Mouse (Mus musculus) spleen, adult 18-20 months (tissue): Measurements from ENCODE around the gene Pdss1.
A peak's percentile ranks its signal among the peaks of the same experiment; 100 is the strongest.
"Not testable (repeated sequence)": the region's sequence is repeated elsewhere in the genome, so short reads cannot be mapped to it uniquely, and the experiment has no call there.

Experiments used
- DNase-seq, 2 experiments: peaks; one replicate each; pipeline ENCODE4 v3.0.0; 2022; ENCODE audit warnings: mixed read lengths in 2 of 2

Gene Pdss1

GRCm38 (mm10) chr2:22895282-22896273, at the start of gene Pdss1:
Gene Pdss1 (plus strand): TSS chr2:22895522.
- peak; percentile 74 to 78 for DNase-seq

DNA sequence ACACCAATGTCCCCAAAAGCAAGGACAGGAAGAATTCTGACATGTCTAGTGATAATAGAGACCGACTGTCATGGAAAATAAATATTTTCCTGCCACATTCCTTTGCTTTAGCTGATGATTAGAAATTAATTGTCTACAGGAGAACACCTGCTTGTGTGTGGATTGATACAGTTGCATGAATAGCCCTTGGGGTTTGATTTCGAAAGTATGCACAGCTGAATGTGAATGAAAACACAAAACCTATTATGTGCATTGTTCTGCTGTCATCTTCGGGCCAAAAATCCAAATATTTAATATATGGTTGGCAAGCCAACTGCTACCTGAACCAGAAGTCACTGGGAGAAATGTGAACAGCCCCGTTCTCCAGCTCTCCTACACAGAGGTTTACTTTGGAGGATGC, 43.4 kb upstream of the Pdss1 start:
- no peak for DNase-seq

- DNase-seq = no peak
These were observed 37.8 kb upstream of the Pdss1 start for GRCm38 (mm10) chr2:22857501-22857900.

GRCm38 (mm10) chr2:22862194-22862593, 33.1 kb upstream of the Pdss1 start:
- no peak for DNase-seq

DNA sequence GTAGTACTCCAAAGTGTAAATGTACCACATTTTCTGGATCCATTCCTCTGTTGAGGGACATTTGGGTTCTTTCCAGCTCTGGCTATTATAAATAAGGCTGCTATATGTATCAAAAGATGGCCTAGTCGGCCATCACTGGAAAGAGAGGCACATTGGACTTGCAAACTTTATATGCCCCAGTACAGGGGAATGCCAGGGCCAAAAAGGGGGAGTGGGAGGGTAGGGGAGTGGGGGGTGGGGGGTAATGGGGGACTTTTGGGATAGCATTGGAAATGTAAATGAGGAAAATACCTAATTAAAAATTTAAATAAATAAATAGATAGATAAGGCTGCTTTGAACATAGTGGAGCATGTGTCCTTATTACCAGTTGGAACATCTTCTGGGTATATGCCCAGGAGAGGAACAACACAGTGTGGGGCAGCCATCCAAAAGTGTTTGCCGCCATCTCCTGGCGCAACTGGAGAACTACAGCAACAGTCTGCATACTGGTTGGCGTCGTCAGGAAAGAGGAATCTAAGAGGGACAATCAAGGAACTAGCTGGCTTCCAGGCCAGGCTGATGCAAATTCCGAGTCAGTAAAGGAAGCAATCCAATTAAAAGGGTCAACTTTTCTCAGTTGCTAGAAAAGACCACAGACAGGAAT, 30.8 kb upstream of the Pdss1 start:
- peak; percentile 31 to 59 for DNase-seq

GRCm38 (mm10) chr2:22865818-22866217, 29.5 kb upstream of the Pdss1 start:
- DNase-seq = no peak

GRCm38 (mm10) chr2:22866894-22867424, 28.4 kb upstream of the Pdss1 start:
- no peak for DNase-seq

DNA sequence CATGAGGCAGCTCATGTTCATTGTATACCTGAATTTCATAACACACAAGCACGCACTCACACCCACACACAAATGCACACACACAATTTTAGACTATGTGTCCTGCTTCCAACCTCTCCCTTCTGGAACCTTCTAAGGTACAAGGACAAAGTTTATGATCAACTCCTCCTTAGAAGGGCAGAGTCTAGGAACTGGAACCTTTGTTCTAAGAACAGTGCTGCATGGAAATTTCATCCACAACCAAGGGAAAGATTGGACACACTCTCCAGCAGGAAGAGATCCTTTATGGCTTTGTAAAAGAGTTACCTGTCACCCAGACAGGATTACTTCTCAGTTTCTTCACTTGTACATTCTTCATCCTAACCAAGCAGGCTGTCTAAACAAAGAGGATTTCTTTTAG, 22.2 kb upstream of the Pdss1 start:
- DNase-seq = no peak

- DNase-seq = no peak
These were observed 20.7 kb upstream of the Pdss1 start for GRCm38 (mm10) chr2:22874628-22875027.

DNA sequence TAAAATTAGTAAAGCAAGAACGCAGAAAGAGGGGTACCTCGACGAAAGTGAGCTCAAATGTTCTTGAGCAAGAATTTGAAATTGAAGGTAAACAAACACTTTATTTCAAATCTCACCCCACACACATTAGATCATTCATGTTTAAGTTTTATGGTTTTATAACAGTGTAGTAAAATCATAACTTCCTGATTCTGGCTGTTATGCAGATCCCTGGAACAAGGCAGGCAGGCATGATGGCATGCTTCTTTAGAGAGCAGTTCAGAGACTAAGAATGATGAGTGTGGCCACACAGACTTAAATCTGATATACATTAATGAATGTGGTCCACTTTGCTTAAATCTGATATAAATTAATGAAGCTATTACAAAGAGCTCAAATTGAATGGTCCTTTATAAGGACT, 18.7 kb upstream of the Pdss1 start:
- no peak for DNase-seq

DNA sequence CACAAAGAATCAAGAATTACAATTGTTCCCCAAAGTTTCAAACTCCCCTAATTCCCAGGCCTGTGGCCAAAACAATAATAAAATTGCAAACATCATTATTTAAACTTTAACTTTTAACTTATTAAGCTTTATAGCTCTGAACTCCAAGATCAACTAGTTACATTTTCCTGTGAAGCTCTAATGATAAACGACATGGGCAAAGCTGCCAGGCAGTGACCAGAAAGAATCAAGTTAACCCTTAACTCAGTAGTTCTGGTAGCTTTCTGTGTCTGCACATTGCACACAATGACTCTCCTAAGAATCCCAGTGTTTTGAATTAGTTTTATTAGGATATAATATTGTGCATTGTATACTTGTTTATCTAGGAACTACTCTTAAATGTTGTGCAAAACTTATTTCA, 16.5 kb upstream of the Pdss1 start:
- no peak for DNase-seq

DNA sequence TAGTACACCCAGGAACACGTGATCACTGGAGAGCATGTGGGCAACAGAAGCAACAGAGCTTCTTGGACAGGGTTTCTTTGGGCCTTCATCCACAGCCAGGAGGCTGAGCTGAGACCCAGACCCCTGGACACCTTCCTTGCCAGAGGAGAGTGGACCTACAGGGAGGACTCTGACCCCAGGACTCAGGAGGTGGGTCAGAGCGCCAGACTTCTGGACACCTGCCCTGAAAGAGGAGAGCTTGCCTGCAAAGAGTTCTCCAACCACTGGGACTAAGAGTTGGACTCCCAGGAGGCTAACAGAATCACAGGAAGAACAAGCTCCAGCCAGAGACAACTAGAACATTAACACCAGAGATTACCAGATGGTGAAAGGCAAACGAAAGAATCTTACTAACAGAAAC, 14.6 kb upstream of the Pdss1 start:
- DNase-seq = not testable (repeated sequence)

- DNase-seq = no peak
These were observed 415 bp upstream of the Pdss1 start for GRCm38 (mm10) chr2:22894932-22895281.

GRCm38 (mm10) chr2:22903947-22904346, 8.6 kb downstream of the Pdss1 start:
- no peak for DNase-seq

DNA sequence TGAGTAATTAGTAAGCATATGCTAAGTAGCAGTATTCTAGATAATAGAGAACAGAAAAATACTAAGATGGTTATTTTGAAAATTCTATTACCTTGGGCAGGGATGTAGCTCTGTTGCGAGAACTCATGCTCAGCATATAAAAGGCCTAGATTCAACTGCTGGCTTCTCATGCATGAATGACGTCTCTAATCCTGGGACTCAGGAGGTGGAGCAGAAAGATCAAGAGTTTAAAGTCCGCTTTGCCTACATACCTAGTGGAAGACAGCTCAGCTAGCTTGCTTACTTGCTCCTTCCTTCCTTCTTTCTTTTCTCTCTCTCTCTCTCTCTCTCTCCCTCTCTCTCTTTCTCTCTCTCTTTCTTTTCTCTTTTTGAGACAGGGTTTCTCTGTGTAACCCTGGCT, 19.1 kb downstream of the Pdss1 start:
- no peak for DNase-seq

- no peak for DNase-seq
These were observed 23.3 kb downstream of the Pdss1 start for GRCm38 (mm10) chr2:22918651-22919050.

GRCm38 (mm10) chr2:22925911-22926310, 30.6 kb downstream of the Pdss1 start:
- not testable (repeated sequence) for DNase-seq

GRCm38 (mm10) chr2:22928259-22928658, 32.9 kb downstream of the Pdss1 start:
- no peak for DNase-seq

DNA sequence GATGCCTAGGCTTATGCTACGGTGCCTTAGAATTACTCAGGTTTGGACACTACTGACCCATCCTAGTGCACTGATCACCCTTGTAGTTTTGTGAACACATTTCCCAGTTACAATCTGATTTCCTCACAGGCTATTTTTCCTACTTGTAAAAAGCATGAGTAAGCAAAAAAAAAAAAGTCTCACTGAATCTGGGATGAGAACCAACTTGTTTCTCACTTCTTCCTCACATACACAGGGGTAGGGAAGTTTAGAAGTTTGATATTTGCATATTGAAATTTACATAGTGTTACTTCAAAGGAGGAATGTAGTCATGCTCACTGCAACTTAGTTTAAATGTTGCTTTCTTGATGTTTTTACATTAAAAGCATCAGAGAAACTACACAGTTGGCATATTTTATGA, 38.2 kb downstream of the Pdss1 start:
- DNase-seq = no peak

GRCm38 (mm10) chr2:22949956-22950355, 54.6 kb downstream of the Pdss1 start:
- no peak for DNase-seq

DNA sequence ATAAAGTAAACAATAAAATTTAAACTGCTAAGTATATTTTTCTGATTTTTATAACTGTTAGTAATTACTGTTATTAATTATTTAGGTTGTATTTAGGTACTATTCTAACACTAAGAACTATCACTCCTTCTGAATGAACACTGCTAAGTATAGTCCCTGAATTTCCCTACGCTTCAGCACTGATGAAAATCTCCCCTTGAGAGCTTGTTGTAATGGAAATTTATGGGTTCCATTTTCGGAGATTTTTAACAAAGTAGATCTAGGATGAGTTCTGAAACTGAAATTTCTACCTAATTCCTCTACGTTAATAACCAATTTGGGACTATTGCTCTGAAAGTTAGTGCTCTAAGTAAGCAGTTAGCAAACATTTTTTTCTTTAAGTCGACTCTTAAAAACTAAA, 59.0 kb downstream of the Pdss1 start:
- no peak for DNase-seq

GRCm38 (mm10) chr2:22955914-22956313, 60.6 kb downstream of the Pdss1 start:
- no peak for DNase-seq

DNA sequence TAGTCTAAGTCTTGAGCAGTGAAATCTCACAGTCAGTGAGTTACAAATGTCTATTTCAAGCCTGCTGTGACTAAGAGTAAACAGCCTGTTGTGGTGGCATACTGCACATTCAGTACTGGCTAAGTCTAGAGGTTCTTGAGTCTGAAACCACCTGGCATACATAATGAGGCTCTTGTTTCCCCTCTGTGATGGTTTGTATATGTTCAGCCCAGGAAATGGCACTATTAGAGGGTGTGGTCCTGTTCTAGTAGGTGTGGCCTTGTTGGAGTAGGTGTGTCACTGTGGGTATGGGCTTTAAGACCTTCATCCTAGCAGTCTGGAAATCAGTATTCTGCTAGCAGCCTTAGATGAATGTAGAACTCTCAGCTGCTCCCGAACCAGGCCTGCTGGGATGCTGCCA, 62.1 kb downstream of the Pdss1 start:
- DNase-seq = no peak

DNA sequence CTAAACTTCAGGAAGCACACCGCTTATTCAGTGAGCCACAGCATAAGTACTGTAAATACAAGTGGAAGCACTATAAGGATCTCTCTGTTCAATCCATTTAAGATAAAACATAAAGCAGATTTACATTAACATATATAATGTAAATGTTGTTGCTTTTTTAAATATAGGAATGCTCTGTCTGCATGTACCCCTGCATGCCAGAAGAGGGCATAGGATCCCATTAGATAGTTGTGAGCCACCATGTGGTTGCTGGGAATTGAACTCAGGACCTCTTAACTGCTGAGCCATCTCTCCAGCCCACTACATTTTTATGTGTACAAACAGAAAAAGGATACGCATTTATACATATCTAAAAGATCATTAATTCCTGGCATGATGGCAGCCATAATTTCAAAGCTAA, 66.4 kb downstream of the Pdss1 start:
- DNase-seq = no peak
